Mouse (Mus musculus): Measurements from ENCODE around the gene Bdh1.
"Not testable (repeated sequence)": the region's sequence is repeated elsewhere in the genome, so short reads cannot be mapped to it uniquely, and the experiment has no call there.

Gene Bdh1

DNA sequence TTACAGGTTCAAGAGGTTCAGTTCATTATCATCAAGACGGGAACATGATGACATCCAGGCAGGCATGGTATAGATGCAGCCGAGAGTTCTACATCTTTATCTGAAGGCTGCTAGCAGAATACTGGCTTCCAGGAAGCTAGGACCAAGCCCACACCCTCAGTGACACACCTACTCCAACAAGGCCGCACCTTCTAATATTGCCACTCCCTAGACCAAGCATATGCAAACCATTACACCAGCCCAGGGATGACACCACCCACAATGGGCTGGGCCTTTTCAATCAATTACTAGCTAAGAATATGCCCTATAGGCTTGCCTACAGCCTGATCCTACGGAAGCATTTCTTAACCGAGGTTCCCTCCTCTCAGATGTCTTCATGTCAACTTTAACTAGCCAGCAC, 42.9 kb downstream of the Bdh1 start:
- no peak for DNase-seq (ENCODE audit: low spot score)

DNA sequence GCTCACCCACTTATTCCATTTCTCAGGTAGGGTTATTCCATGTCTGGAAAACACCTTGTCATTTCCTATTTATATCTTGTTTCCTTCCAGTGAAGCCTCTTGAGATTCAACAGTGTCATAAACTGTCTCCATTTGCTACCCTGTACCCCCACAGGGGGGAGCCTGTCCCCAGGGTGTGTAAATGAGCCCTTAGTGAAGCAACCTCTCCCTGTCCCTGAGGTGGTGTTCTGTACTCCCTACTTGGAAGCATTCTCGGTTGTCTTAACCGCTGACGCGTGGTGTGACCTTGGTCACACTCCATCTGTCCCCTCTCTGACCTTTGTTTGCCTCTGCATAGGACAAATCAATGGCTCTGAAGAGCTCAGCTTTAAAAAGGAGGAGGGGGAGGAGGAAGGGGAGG, 43.5 kb downstream of the Bdh1 start:
- peak; percentile 68 for DNase-seq (ENCODE audit: low spot score)

DNA sequence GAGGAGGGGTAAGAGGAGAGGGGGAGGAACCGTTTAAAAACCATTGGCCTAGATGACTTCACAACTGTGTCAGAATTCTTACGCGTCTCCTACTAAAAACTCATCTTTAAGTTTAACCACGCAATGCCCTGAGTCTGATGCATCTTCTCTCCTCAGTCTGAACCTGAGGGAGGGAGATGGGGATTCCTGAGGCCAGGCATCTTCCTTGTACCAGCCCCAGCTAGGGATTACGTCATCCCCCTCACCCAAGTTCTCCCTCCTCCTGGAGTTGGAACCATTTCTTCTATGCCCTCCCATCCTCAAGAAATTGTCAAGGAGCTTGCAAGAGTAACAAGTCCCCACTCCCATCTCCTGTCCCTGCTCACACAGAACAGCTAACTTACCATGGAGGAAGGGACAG, 44.0 kb downstream of the Bdh1 start:
- DNase-seq (ENCODE audit: low spot score), result no peak

DNA sequence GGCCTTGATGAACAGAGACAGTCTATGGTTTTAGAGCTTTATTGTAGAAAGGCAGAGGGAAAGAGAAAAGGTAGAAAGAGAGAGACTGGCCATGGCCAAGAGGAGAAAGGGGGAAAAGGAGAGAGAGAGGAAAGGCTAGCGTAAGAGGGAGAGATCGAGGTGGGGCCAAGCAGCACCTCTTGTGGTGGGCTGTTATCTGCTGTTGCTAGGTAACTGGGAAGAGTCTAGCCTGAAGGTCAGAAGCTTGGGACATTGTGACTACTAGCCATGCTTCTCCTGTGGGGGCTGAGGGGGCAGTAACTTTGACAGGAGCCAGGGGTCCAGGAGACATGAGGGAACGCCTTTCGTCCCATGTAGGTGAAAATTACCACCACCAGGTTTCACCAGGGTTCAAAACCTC, 48.7 kb downstream of the Bdh1 start:
- not testable (repeated sequence) for DNase-seq (ENCODE audit: low spot score)

DNA sequence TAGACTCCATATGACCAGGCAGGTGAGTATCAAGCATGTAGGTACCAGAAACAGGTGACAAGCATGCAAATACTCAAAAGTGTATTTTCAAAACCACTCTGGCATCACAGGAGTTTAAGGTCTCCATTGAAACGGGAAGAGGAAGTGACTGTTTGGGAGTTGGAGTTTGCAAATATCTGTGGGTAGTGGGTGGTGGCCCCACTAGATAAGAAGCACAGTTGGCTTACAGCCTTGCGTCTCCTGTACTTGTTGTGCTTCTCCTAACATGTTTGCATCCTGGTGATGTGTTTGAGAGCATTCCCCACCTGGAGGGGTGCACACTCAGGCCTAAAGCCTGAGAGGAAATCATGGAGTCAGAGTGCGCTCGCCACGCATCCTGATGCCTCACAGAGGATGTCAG, 49.9 kb downstream of the Bdh1 start:
- DNase-seq (ENCODE audit: low spot score), result no peak

DNA sequence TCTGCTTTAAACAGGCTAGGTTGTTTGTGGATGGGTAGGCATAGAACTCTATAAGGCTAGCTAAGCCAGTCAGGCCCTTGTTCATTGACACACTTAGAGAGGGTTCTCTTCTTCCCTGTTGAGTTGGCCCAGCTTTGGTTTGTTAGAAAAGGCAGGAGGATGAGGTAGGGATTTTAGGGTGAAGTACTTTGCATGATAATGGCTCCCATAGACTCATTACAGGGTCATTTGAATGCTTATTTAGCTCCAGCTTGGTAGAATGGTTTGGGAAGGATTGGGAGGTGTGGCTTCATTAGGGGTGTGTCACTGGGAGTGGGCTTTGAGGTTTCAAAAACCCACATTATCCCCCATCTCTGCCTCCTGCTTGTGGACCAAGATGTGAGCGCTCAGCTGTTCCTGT, 51.1 kb downstream of the Bdh1 start:
- DNase-seq (ENCODE audit: low spot score), result no peak

DNA sequence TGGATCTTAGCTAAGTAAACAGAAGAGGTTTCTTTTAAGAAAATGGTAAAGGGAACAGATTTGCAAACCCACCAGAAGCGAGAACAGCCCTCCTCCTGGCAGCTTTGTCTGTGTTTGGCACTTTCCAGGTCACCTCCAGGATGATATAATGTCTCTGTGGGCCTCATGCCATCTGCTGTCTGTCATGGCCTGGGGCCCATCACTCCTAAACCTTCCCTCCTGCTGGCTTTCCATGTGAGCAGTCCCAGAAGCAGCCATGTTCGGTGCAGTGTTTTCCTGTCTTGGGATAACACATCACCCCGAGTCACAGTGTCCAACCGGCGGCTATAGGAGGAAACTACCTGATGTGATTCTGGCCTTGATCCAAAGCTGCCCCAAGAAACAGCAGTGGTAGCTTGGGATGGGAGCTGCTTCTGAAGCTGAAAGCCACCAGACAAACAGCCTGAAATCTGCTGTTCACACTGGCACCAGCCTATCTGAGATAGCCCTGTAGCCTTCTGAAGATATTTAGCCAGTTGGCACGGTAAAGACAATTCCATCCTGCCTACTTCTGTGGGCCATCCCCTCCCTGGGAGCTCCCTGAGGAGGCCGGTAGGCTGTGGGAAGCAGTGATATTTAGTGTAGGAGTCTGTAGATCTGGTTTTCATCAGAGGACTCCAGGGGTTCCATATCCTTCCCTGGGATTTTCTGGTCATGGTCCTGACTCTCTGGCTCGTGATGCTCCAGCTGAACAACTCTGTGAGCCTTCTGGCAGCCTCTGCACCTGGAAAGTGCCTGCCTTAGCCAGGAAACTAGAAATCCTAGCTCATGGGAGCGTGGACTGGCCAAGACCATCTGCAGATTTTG, 53.3 kb downstream of the Bdh1 start:
- DNase-seq (ENCODE audit: low spot score), result no peak

DNA sequence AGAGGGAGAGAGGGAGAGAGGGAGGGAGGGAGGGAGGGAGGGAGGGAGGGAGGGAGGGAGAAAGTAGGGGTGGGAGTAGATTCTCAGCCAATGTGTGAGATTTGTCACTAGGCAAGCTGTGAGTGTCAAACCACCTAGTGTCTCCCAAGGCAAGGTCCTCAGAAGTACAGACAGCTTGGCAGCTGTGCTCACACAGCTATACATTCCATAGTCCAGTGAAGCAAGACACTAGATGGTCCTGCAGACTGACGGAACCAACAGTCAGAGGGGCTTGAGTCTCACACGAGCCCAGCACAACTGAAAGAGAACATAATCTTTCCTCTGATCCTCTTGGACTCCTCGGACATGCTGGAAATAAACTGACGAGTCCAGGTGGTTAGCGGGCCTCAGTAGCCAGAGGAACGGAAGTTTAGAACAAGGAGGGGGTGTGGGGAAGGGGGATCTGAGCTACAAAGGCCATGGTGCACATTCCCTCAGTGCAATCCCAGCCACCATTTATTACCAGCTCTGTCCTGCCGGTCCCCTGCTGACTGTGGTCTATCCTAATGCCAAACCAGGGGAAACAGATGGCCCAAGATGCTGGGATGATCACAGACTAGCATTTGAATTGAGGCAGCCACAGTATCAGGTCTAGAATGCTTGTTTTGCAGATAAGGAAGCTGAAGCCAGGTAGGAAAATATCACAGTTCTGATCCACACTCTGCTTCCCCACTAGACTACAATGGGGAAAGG, 55.0 kb downstream of the Bdh1 start:
- DNase-seq (ENCODE audit: low spot score), result no peak

DNA sequence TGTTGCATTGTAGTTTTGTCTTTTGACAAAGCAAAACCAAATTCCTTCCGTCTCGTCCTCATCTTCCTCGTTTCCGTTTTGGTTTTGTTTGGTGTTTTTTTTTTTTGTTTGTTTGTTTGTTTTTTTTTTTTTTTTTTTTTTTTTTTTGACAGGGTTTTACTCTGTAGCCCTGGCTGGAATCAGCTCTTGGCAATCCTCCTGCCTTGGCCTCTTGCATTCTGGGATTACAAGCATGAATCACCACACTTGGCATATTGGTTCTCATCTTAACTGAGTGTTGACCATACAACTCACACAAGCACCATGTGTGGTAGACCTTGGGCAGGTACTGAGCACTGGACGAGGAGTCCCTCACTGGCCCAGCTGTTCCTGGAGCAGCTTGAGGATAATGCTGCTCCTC, 63.3 kb downstream of the Bdh1 start:
- DNase-seq (ENCODE audit: low spot score), result no peak

DNA sequence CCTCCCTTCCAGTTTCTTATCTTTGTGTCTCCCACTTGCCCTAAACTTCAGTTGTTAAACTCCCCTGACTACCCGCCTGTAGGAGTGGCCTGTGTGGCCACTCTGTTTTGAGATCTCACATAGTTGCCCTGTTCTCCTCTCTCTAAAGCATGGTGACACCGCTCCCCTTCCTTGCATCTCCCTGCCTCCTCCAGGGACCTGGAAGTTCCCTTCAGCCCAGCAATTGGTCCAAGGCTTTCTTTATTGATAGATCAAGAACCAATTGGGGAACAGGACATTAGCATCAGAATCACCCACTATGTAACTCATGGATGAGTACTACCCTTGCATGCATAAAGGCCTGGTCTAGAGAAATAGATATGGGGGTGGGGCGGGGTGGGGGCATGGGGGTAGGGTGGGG, 65.2 kb downstream of the Bdh1 start:
- DNase-seq (ENCODE audit: low spot score), result no peak

DNA sequence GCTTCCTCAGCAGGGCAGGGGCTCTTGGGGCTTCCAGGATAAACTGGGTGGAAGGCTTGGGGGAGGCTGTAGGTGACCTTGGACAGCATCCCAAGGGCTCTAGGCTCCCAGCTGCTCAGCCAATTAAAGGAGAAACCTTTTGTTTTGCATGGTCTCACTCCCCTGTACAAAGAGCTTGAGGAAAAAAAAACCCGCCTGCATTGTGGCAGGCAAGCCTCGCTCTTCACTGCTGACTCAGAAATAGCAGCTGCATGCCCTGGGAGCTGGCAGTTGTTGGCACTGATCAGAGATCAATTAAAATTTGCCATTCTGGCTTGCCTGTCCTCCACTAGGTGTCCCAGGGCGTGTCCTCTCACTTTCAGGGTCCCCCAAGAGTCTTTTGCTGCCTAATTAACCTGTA, 67.0 kb downstream of the Bdh1 start:
- DNase-seq (ENCODE audit: low spot score), result no peak

DNA sequence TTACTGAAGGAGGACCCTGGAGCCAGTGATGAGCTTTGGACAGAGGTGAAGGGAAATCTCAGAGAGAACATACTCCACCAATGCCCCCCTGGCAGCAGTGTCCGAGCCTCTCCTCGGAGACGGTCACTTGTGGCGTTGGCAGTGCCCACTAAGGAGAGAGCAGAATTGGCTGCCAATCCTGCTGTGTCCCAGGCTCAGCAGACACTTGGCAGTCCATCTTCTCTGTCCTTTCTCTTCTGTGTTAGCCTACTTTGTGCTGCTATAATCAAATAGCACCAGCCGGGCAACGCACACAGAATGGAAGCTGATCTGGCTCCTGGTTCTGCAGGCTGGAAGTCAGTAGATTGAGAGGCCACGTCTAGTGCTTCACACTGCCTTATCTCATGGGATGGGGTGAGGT, 68.9 kb downstream of the Bdh1 start:
- no peak for DNase-seq (ENCODE audit: low spot score)

DNA sequence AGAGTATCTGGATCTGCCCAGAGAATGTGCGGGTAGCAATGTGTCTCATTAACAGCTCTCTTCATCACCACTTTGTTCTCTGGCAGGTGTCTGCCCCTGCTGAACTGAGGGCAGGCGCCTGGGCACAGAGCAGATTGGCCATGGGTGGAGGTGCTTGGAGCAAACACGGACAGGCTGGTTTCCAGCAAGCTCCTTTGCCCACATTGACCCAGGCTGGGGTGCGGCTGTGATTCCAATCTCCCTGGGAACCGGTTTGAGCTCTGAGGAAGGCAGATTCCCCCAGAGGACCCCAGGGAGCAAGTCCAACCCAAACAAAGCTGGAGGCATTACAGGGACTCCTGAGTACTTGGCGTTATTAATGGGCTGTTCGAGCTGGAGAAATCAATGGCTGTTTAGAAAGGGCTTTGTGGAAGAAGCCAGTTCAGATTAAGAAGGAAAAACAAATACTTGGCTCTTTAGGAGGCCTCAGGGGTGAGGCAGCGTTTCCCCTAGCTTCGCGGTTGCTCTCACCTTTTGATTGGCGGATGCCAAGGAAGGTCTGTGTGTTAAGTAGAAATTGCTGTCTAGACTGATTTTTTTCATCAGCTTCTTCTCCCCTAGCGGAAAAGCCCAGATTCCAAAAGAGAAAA, 71.0 kb downstream of the Bdh1 start:
- no peak for DNase-seq (ENCODE audit: low spot score)

DNA sequence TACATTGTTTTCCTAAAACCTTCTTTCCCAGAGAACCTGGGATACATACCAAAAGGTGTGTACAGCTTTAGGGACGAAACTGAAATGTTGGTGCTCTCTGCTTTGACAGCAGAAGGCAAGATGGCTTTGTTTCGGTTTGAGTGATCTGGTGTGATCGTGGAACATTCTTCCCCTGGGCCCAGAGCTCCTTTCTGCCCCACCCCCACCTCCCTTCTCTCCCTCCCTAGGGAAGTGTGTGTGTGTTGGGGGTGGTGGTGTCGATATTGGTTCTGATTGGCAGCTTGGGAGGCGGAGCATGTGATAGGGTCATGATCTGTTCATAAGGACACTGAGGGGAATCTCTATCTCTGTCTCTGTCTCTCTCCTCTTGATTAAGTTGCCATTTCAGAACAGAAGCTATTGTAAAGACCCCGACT, 71.5 kb downstream of the Bdh1 start:
- no peak for DNase-seq (ENCODE audit: low spot score)

DNA sequence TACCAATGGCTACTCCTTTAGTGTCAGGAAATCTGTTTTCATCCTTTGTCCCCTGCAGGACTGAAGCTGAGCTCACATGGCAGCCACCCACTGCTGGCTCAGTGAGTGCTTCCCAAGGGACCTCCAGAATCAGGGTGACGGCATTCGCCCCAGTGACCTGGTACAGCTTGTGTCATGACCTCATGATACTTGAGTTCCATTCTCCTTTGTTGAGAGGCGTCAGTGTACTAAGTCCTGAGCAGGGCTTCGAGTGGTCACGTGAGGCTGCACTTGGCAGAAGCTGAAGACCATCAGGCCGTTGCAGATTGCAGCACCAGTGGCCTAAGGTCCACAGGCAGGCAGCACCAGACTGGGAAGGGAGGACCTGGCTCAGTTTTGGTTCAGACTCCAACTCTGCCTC, 71.9 kb downstream of the Bdh1 start:
- DNase-seq (ENCODE audit: low spot score), result no peak

DNA sequence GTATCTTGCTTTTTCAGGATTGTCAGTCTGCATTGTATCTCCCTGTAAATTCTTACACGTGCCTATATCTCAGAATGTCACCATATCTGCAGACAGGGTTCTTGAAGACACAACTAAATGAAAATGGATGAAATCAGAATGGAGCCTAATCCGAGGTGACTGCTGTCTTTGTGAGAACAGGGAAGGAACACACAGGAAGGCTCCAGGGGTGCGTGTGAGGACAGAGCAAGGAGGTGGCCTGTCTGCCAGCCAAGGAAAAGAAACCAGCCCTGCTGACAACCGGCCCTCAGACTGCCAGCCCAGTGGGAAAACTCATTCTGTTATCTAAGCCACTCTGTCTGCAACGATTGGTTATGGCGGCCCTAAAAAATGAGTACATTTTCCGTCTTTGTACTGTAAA, 73.3 kb downstream of the Bdh1 start:
- no peak for DNase-seq (ENCODE audit: low spot score)

DNA sequence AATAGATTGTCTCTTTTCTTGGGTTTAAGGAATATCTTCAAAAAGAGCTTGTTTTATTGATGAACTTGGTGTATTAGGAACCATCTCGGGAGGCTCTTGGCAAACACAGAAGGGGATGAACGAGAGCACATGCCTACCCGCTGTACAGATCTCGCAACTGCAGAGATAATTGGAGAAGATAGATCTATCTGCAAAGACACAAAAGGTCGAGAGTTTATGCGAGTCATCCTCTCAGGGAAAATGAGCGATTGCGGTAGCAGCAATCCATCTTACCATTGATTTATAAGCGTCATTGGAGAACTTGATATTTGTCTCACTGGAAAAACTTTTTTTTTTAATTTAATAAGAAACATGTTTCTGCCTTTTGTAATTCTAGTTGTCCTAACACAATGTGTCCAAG, 73.7 kb downstream of the Bdh1 start:
- no peak for DNase-seq (ENCODE audit: low spot score)

DNA sequence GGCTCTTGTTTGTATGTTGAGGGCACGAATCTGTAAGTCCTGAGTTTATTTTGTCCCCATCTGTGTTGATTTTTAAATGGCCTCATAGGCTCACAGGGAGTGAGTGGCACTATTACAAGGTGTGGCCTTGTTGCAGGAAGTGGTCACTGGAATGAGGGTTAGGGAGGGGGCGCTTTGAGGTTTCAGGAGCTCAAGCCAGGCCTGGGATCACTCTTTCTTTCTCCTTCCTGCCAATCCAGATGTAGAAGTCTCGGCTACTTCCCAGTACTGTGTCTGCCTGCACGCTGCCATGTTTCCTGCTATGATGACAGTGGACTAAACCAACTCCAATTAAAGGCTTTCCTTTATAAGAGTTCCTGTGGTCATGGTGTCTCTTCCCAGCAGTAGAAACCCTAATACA, 76.3 kb downstream of the Bdh1 start:
- no peak for DNase-seq (ENCODE audit: low spot score)

DNA sequence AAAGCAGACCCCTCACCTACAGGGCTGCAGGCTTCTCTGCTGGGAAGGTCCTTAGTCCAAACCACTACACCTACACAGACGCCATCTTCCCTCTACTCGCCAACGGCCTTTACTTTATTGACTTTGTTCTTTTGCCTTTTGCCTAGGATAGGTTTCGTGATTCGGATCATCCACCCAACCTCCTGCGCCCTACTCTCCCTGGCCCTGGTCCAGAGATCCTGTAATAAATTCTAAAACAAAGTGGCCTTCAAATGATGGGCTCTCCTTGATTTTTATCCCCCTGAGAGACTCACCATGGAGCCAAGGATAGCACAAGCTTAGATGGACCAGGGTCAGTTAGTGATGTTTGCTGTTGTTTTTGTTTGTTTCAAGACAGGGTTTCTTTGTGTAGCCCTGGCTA, 76.9 kb downstream of the Bdh1 start:
- DNase-seq (ENCODE audit: low spot score), result no peak

DNA sequence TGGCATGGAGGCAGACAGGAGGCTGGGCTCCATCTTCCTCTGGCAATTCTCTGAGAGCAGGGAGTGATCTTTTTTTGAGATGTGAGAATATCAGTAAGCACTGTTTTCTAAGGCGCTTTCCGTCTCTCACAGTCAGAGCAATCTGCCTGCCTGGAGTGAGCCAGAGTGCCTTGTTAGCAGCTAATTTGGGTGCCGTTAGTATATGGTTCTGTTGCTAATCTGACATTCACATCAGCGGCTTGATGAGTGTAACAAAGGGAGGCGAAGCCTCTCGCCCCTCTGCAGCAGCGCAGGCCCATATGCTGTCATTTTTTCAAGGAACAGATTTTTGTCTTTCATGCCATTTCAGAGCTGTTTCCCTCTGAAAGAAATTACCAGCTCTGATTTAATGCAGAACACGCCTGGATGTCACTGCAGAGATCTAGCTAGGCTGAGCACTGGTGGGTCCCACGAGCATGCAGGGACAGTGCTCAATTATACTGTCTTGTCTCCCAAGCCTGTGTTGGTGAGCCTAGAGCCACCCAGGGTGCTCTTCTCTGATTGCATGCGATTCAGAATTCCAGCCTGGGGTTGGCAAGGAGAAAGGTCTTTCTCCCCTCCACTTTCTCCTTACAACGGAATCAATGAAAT, 77.7 kb downstream of the Bdh1 start:
- no peak for DNase-seq (ENCODE audit: low spot score)

DNA sequence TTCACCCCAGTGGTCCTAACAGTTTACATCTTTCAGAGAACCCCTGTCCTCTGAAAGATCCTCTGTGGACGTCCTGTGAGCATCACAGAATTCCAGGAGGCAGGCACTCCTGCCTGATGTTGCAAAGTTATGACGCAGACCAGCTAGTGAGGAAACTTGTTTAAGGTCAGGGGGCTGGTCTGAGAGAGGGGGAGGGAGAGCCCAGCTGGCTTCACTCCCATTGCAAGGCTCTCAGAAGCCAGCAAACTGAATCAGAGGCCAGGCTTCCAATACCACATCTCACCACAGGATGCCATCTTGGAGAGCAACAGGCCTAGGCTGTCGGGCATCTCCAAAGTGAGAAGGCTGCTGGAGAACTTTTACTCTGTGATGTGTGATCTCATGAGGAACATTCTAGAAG, 78.5 kb downstream of the Bdh1 start:
- no peak for DNase-seq (ENCODE audit: low spot score)

DNA sequence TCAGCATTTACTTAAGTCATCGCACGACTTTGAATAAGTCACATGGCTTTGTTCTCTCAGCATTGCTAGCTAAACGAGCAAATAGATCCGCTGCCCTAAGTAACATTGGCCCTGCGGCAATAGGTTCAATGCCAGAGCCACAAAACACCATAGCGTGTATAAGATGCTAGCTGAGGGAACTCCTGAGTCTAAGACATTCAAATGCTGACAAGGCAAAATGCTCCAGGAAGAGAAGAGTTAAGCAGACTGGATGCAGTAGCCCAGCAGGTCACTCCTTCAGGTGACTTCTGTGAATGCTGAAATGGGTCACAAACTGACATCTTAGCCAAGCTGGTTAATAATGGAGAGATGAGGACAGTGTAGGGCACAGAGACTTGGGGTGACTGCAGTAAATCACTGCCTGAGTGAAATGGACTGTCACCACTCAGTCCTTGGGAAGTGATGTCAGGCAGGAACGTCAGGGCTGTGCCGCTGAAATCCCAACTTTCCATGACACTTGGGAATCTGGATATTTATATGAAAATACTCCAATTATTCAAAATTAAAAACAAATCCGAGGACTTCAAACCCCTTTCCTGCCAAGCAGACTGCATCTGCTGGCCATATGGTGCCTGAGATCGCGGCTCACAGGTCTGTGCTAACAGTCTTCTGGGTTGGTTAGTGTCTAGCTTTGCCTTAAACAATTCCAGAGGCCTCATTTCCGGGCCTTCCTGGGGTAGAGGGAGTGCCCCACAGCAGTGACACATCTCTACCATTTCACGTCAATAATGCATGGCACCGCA, 79.1 kb downstream of the Bdh1 start:
- DNase-seq (ENCODE audit: low spot score), result no peak
